Mouse (Mus musculus) small intestine, adult 2 months (tissue): ENCODE measurements at regions not wholly inside any gene's neighbourhood (a gene's known extent, or its start where the extent isn't known, plus 50 kb on each side); places are given as distances from the start of the nearest gene placed in this dataset.

ENCODE experiments used
- H3K27ac ChIP-seq: fragments of 200-500 bp; 2 replicates; pipeline ENCODE4 v1.5.1; 2012; ENCODE audit warnings: low read depth, low read length, control low read depth, inconsistent platforms; ENCODE audit not compliant: insufficient read depth
- H3K27me3 ChIP-seq: fragments of 200-500 bp; 2 replicates; pipeline ENCODE4 v1.6.1; 2012; ENCODE audit warnings: mild to moderate bottlenecking, moderate library complexity, low read length, inconsistent platforms; ENCODE audit not compliant: control insufficient read depth, insufficient read depth
- H3K36me3 ChIP-seq: fragments of 200-500 bp; 2 replicates; pipeline ENCODE4 v1.6.1; 2012; ENCODE audit warnings: mild to moderate bottlenecking, low read length, control low read depth, inconsistent platforms; ENCODE audit not compliant: control insufficient read depth, insufficient read depth
- H3K4me1 ChIP-seq: fragments of 200-500 bp; 2 replicates; pipeline ENCODE4 v1.6.1; 2012; ENCODE audit warnings: low read length, inconsistent platforms, mixed read lengths; ENCODE audit not compliant: control insufficient read depth, insufficient read depth, insufficient read length
- H3K4me3 ChIP-seq: fragments of 200-500 bp; 2 replicates; pipeline ENCODE4 v1.5.1; 2012; ENCODE audit warnings: low read depth, mild to moderate bottlenecking, control low read depth, inconsistent platforms, low read length, moderate library complexity
- CTCF ChIP-seq: fragments of 200-500 bp; IDR thresholded peaks from 2 replicates; pipeline ENCODE4 v1.5.1; 2012; ENCODE audit warnings: low read depth, mild to moderate bottlenecking, control low read depth, inconsistent platforms, low read length, moderate library complexity, mixed read lengths; ENCODE audit not compliant: insufficient replicate concordance, insufficient read length; ENCODE audit errors: extremely low read depth
- POLR2A ChIP-seq: fragments of 200-500 bp; IDR thresholded peaks from 2 replicates; pipeline ENCODE4 v1.6.1; 2012; ENCODE audit warnings: low read depth, mild to moderate bottlenecking, control low read depth, inconsistent platforms, low read length, moderate library complexity
- WGBS: fragments of 180-500 bp; shearing (Covaris S2); methylation state at CpG from one replicate; pipeline ENCODE4 v1.1.7; 2018; 5-methylcytosine and 5-hydroxymethylcytosine counted together

- no peaks in the 10 kb centered on the region for H3K4me1 ChIP-seq
- H3K4me3 ChIP-seq, result no peak overlapping the region
- WGBS, result 81% methylated on average over 5 of the region's 5 CpGs
- no peak for TF ChIP-seq POLR2A
- TF ChIP-seq CTCF, result no peak
- H3K27ac ChIP-seq, result no peak overlapping the region
- no peaks in the 10 kb centered on the region for H3K27me3 ChIP-seq
- no peaks in the 10 kb centered on the region for H3K36me3 ChIP-seq
These were observed 136.4 kb upstream of the Myt1l start for GRCm38 (mm10) chr12:29391756-29392155.

- no peaks in the 10 kb centered on the region for H3K4me1 ChIP-seq
- H3K27ac ChIP-seq, result no peak overlapping the region
- H3K4me3 ChIP-seq, result no peak overlapping the region
- no peaks in the 10 kb centered on the region for H3K27me3 ChIP-seq
- H3K36me3 ChIP-seq, result no peaks in the 10 kb centered on the region
- TF ChIP-seq CTCF (no peak), POLR2A (no peak)
- 70% methylated on average over 1 of the region's 1 CpGs for WGBS
These were observed 133.9 kb upstream of the Myt1l start for GRCm38 (mm10) chr12:29394271-29394670.

GRCm38 (mm10) chr12:29394881-29395280, 133.3 kb upstream of the Myt1l start:
- Histone ChIP-seq H3K27ac (no peak overlapping the region), H3K4me3 (no peak overlapping the region), H3K36me3 (no peaks in the 10 kb centered on the region), H3K27me3 (no peaks in the 10 kb centered on the region), H3K4me1 (no peaks in the 10 kb centered on the region)
- TF ChIP-seq POLR2A, result no peak
- no peak for TF ChIP-seq CTCF
- WGBS, result 69% methylated on average over 6 of the region's 6 CpGs

GRCm38 (mm10) chr12:29395401-29395982, 132.7 kb upstream of the Myt1l start:
- Histone ChIP-seq H3K4me1 (no peaks in the 10 kb centered on the region), H3K27me3 (no peaks in the 10 kb centered on the region), H3K27ac (no peak overlapping the region), H3K4me3 (no peak overlapping the region), H3K36me3 (no peaks in the 10 kb centered on the region)
- TF ChIP-seq POLR2A (no peak), CTCF (no peak)
- 81% methylated on average over 14 of the region's 14 CpGs for WGBS

- Histone ChIP-seq H3K4me1 (no peaks in the 10 kb centered on the region), H3K27me3 (no peaks in the 10 kb centered on the region), H3K36me3 (no peaks in the 10 kb centered on the region), H3K27ac (no peak overlapping the region), H3K4me3 (no peak overlapping the region)
- TF ChIP-seq CTCF (no peak), POLR2A (no peak)
- 3% methylated on average over 1 of the region's 1 CpGs for WGBS
These were observed 123.8 kb upstream of the Myt1l start for GRCm38 (mm10) chr12:29404434-29404833.

- Histone ChIP-seq H3K4me3 (no peak overlapping the region), H3K36me3 (no peaks in the 10 kb centered on the region), H3K27ac (no peak overlapping the region), H3K27me3 (no peaks in the 10 kb centered on the region), H3K4me1 (no peaks in the 10 kb centered on the region)
- 70% methylated on average over 8 of the region's 8 CpGs for WGBS
- no peak for TF ChIP-seq CTCF
- TF ChIP-seq POLR2A, result no peak
These were observed 118.7 kb upstream of the Myt1l start for GRCm38 (mm10) chr12:29409336-29410055.

GRCm38 (mm10) chr12:29433936-29434335, 94.2 kb upstream of the Myt1l start:
- Histone ChIP-seq H3K36me3 (no peaks in the 10 kb centered on the region), H3K27me3 (no peaks in the 10 kb centered on the region), H3K4me1 (no peaks in the 10 kb centered on the region), H3K27ac (no peak overlapping the region), H3K4me3 (no peak overlapping the region)
- no peak for TF ChIP-seq CTCF
- no peak for TF ChIP-seq POLR2A
- 87% methylated on average over 3 of the region's 3 CpGs for WGBS
